Mouse (Mus musculus): ENCODE data around the gene Pla2g1b.
A peak's percentile ranks its signal among the peaks of the same experiment; 100 is the strongest.
"Not testable (repeated sequence)": the region's sequence is repeated elsewhere in the genome, so short reads cannot be mapped to it uniquely, and the experiment has no call there.

Pla2g1b gene

DNA sequence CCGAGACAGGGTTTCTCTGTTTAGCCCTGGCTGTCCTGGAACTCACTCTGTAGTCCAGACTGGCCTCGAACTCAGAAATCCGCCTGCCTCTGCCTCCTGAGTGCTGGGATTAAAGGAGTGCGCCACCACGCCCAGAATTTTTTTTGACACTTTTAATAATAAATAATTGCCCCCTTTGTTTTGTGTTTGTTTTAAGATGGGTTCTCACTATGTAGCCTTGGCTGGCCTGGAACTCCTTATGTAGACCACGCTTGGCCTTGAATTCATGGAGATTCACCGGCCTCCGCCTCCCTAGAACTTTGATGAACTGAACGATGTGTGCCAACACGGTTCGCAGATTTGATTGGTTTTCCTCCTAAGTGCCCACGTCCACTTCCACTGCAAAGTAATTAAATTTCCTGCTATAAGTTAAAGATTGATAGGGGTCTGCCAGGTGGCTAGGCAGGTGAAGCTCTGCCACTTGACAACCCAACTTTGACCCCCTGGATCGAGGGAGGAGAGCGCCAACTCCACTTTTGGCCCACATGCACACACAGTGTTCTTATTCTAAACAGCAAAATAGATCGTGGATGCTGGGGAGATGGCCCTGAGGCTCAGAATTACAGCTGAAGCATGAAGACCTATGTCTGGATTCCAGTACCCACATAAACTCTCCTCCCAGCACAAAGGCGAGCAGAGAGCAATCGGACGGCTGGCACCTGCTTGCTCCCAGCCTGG, 19.6 kb downstream of the Pla2g1b start:
- DNase-seq: no peak

DNA sequence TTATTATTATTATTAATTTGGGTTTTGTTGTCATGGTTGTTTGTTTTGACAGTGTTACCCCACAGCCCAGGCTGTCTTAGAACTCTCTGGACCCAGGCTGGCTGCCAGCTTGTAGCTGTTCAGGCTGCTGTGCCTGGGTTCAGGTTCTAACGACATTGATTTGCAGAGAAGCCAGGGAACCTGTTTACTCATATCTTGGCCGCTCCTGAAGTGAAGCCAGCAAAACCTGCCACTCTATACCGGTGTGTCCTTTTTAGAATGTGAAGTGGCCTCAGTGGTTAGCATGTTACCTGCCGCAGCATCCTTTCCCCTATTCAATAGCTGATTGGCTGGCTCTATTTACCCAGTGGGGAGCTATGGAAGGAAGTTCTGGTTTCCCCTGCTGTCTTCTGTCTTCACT, 20.7 kb downstream of the Pla2g1b start:
- no peak for DNase-seq

DNA sequence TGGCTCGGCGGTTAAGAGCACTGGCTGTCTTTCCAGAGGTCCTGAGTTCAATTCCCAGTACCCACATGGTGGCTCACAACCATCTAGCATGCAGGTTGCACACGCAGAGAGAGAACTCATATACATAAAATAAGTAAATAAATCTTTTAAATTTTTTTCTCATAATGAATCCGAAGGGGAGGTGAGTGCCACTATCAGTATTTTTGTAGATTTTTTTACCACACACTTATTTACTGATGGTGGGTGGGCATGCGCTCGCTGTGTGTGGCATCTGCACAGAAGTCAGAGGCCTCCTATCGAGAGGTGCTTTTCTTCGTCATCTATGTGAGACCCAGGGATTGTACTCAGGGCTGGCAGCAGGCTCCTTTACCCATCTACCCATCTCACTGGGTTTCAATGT, 21.3 kb downstream of the Pla2g1b start:
- no peak for DNase-seq

DNA sequence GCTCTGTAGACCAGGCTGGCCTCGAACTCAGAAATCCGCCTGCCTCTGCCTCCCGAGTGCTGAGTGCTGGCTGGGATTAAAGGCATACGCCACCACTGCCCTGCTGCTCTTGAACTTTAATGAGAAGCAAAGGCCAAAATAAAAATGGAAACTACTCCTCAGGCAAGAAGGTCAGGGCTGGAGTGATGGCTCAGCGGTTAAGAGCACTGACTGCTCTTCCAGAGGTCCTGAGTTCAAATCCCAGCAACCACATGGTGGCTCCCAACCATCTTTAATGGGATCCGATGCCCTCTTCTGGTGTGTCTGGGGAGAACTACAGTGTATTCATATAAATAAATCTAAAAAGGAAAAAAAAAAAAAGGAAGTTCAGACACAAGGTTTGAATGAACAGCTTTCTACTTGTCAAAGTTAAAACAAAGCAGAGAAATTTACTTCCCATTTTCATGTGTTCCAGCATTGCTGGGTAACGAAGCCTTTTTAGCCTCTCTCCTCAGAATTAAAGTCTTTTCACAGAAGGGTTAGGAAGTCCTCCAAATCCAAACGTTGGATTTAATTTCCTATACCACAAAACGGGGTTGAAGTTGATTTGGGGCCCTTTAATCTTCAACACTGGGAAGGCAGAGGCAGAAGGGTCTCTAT, 22.0 kb downstream of the Pla2g1b start:
- no peak for DNase-seq

DNA sequence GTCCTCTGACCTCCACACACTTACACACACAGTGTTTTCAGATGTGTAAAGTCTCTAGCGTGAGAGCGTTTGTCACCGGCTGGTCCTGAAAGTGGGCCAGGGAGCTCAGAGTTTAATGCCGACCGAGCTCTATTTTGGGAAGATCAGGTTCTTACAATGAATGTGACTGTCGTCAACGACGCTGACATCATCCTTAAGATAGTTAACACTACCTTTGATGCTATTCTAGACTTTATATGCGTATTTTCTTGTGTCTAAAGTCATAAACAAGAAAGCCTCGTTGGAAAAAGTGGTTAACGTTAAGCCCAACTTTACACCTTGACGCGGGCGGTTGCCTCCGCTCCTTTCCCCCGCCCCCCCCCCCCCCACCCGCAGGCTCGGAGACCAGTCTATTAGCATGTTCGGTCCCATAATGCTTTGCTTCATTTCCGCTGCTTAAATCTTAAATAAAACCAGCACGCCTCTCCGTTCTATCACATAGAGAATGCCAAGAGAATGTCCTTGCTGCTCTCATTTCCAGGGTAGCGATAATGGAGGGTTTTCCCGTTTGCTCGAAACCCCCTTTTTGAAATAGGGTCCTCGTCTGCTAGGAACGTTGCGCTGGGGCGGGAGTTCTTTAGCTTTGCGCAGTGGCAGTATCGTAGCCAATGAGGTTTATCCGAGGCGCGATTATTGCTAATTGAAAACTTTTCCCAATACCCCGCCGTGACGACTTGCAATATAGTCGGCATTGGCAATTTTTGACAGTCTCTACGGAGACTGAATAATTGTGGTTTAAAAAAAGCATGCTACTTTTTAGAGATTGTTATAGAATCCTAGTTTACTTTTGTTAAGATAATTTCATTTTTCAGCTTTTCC, 23.0 kb downstream of the Pla2g1b start:
- DNase-seq: peak; percentile 73 to 86

DNA sequence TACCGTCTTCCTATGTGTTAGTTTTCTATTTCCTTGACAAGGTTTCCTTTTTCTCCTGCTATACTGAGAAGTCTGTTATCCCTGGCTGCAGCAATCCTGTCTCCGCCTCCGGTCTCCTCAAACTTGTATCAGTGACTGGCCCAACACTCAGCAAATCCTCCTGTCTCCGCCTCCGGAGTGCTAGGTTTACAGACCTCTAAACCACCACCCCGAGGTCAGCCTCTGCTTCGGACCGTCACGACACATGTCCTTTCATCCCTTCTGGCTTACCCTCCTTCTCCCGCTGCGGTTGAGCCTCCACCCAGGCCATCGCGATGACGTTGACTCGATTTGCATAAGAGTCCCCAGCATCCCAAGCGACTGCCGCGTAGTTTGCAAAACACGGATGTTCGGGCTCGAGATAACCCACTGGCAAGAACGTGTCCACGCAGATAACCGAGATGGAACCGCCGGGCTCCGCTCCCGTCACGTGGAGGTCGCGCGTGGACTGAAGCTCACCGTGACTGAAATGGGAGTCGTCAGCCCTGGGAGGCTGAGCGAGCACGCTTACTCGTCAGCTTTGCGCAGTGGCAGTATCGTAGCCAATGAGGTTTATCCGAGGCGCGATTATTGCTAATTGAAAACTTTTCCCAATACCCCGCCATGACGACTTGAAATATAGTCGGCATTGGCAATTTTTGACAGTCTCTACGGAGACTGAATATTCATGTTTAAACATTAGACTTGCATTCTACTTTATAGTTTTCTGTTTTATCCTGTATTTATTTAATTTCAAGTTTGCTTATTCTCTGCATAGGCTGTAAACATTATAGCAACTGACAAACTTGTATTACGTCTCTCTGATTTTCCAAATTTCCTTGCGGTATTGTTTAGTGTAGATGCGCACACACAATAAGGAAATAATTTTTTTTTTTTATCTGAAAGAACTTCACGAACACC, 23.9 kb downstream of the Pla2g1b start:
- DNase-seq: peak; percentile 89 to 91

DNA sequence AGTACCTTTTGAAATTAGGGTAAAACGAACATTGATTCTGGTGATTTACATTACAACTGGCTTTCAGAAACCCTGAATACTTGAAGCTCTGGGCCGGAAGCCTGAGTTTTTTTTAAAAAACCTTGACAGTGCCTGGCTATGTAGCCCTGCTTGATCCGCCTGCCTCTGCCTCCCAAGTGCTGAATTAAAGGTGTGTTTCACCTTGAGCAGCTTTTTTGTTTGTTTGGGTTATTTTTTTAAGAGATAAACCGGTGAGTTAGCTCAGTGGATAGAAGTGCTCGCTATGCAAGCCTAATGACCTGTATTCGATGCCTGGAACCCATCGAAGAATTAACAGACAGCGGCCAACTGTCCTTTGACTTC, 24.6 kb downstream of the Pla2g1b start:
- DNase-seq: no peak

DNA sequence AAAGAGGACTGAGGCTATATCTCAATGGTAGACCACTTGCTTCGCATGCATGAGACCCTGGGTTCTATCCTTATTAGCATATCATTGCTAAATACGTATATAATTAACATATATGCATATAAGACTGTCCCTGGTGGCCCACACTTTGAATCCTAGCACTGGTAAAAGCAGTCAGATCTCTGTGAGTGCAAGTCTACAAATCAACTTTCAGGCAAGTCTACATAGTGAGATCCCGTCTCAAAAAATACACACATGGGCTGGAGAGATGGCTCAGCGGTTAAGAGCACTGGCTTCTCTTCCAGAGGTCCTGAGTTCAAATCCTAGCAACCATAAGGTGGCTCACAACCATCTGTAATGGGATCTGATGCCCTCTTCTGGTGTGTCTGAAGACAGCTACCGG, 25.0 kb downstream of the Pla2g1b start:
- no peak for DNase-seq

DNA sequence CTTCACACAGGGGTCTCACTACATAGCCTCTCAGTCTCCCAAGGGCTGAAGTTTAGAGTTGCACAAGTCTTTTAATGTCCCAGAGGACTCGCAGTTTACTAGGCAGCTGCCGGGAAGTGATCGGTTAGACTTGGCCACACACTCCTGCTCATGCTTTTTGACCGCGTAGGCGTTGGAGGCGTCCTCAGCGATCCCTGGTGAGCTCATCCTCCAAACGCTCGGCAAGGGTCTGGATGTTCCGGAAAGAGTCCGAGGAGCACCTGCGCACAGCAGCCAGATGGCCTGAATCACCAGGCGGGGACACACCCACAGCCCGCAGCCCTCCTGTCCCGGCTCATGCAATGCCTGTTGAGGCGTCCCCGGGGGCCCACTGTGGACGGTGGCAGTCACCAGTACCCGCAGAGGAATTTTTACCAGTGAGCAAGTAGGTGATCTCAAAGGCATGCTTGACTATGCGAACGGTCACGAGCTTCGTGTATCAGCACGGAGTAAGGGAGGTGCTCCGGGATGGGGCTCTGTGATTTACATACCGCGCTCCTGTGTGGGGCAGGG, 25.8 kb downstream of the Pla2g1b start:
- DNase-seq: peak; percentile 64 to 70

DNA sequence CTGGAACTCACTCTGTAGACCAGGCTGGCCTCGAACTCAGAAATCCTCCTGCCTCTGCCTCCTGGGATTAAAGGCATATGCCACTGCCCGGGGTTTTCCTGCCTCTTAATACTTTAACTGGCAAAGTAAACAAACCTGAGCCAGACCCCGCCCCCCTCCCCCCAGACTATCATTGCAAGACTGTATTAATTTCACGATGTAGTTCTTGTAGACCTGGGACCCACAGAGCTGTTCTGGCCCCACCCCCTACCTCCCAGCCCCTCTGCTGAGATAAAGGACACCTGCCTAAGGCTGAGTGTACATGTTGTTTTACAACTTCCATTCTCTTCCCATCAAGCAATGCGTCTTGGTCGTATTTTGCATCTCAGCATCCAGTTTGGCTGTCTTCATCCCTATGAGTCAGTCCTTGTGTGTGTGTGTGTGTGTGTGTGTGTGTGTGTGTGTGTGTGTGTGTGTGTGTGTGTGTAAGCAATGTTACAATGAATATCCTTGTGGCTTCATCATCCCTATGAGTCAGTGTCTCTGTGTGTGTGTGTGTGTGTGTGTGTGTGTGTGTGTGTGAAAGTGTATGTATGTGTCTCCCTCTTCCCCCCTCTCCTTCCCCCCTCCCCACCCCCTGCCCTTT, 26.8 kb downstream of the Pla2g1b start:
- DNase-seq: no peak

DNA sequence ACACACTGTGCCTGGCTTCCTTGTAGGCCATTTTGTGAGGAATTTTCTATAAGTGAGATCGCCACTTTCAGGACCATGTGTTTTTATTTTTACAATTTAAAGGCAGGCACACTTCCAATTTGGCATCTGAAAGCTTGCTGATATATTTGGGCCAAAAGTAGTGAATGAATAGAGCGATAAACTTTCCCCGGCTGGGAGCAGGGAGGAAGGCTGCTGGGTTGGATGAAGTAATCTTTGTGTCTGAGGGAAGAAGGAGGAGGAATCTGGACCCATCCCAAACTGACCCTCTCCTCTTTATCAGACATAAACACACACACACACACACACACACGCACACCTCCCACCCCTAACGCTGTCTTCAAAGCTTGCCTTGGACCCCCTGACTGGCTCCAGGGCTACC, 27.4 kb downstream of the Pla2g1b start:
- no peak for DNase-seq

DNA sequence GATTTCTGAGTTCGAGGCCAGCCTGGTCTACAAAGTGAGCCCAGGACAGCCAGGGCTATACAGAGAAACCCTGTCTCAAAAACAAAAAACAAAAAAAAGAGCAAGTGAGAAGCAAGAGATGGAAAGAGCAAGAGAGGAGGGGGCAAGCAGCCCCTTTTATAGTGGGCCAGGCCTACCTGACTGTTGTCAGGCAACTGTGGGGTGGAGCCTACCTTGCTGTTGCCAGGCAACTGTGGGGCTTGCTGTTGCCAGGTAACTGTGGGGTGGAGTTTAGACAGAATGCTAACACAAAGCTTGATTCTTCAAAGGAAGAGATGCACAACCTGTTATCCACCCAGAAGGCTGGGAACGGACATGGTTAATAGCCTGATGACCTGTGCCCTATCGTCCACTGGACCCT, 29.6 kb downstream of the Pla2g1b start:
- not testable (repeated sequence) for DNase-seq

DNA sequence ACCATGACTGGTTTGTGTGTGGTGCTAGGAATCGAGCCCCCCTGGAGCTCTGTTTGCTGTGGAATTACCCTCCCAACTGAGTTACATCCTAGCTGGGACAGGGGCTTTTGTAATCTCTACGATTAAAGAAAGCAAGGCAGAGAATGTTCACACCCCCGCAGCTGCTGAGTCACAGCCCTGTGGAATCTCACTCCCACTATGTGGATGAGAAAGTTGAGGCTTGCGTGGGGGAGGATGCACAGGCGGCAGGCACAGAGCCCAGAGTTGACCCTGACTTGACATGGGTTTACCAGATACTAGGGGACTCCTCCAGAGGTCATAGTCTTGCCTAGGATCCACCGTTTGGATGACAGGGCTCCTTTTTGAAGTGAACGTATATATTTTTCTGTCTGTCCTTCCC, 31.0 kb downstream of the Pla2g1b start:
- DNase-seq: no peak

DNA sequence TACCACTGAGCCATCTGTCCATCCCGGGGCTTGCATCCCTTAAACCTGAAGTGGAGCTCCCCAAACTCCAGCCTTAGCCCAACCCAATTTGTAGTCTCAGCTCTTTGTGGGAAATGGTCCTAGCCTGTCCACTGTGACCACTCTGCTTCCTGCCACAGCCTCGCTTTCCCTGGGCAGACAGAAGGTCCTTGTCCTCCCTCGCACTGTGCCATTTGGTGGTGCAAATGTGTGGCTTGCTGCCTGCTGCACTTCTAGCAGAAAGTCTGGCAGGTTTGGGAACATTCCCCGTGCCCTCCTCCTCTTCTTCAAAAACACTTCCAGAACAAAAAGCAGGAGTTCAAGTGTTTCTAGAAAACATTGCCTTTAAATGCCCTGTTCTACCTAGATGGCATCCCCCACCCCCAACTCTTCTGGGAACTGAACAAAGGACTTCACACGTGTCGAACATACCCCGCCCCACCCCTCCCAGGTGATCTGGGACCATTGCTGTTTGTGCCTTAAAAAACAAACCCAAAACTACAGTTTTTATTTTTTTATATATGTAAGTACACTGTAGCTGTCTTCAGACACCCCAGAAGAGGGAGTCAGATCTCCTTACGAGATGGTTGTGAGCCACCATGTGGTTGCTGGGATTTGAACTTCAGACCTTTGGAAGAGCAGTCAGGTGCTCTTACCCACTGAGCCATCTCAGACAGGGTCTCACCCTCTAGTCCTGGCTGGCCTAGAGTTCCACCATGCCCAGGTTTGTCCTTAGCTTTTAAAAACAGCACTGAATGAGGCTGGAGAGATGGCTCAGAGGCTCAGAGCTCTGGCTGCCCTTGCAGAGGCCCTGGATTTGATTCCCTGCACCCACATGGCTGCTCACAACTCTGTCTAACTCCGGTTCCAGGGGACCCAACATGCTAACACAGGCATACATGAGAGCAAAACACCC, 32.5 kb downstream of the Pla2g1b start:
- peak; percentile 60 to 72 for DNase-seq

DNA sequence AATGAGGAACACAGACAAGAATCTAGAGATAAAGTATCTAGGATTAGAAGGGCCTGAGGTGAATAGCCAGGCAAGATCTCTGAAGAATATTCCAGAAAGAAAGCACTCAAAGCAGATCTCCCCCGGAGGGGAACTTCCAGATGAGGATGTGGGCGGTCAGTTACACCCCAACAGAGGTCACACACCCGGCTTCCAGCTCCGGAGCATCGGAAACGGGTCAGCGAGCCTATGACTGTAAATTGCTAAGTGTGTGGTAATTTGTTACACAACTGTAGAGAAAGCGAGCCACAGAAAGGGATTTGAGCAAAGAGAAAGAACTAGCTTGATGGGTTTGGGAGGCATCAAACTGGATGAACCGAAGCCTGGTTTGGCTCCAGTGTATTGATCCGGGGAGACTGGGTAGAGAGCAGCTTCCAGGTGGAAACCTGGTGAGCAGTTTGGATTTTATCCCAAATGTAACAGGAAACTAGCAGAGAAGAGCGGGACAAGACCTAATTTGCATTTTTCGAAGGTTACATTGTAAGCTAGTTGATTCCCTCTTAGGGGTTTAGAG, 34.4 kb downstream of the Pla2g1b start:
- no peak for DNase-seq

DNA sequence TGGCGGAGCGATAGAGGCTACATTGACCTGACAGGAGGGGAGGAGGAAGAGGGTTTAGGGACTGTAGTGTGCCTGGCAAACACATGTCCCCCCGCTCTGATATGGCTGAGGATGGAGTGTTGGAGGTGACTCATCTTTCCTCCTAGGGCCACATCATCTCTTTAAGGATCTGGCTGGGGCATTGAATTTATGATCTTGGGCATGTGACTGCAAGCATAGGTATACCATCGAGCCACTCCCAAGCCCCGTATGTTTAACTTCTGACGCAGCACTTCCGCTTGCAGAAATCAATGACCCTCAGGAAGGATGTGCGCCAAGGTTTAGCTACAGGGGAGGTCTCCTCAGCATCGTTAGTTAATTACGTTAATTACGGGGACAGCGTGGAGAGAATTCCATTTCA, 37.0 kb downstream of the Pla2g1b start:
- DNase-seq: no peak

DNA sequence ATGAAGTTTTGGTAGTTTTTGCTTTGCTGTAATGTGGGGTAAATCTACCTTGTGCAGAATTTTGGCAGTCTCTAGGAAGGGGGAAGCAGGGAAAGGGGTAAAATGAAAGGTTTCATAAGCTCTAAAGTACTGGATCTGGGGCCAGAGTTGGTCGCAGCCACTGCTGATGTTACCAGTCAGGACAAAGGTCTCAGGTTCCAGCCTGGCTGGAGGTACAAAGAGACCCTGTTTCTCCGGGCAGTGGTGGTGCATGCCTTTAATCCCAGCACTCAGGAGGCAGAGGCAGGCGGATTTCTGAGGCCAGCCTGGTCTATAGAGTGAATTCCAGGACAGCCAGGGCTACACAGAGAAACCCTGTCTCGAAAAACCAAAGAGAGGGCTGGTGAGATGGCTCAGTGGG, 39.6 kb downstream of the Pla2g1b start:
- not testable (repeated sequence) for DNase-seq

DNA sequence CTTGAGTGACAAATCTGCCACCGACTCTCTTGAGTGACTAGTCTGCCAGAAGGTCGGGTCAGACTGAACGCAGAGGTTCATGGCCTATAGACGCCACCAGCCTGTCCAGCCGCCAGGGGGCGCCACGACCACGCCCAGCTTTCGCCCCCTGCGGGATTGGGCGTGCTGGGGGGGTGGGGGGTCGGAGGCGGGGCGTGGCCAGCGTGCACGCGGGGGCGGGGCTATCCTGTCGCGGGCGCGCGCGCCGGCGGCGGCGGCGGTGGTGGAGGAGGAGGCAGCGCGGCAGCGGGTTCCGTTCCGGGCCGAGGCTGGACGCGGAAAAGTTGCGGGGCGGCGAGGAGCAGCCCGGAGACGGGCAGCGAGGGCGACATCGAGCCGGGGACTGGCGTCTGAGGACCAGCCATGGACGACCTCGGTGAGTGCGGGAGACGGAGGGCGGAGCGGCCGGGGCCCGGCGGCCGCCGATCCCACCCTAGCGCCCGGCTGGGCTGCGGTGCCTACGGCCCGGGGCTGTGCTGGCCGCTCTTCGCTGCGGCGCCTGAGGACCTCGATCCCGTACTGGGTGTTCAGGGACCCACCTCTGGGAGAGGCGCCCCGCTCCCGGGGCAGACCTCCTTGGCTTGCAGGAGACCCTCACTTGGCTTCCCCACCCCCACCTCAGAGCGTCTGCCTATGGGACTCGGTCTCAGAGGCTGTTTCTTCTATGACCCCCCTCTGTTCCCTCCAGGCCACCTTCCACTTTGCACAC, 40.6 kb downstream of the Pla2g1b start, which contains the start of gene Pxn:
TSS of gene Pxn (plus strand) at position 223 of the 748 bp plus-strand sequence.
- peak; percentile 90 to 98 for DNase-seq

DNA sequence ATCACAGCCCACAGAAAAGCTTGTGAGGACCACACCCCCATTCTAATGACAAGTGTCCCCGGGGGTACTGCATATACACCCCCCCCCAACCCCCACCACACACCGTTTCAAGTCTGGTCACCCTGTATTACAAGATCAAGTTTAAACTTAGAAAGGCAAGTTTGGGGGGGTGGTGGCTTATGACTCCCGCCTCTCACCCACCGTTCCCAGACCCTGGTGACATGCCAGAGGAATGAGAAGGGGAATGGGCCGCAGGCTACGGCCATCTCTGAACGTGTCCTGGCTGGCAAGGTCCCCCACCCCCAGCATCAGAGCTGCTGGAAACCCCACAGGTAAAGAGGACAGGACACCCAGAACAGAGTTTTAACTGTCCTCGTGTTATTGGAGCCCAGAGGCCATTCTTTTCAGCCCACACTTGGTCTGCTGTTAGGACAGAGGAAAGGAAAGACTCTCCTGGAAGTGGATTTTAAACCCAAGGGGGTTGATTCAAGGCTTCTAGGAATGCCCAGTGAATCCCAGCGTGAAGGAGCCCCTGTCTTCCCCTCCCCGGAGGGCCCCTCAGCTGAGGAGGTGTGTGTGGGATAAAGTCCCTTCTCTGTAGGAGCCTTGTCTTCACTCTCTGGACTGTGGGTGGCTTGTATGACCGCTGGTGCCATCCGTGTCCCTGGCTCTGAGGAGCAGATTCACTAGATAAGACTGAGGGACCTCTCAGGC, 41.4 kb downstream of the Pla2g1b start:
- DNase-seq: peak in 1 of 2 experiments; percentile 41
